Mouse (Mus musculus) heart, embryonic 14.5 days (tissue): ENCODE data around the gene Sult1a1. TPM values are rescaled to one million over a fixed set of nuclear protein-coding genes. Genes with fewer than 3 reads are reported as not detected.

Experiments
- ATAC-seq: fragments of 200-750 bp; cut with Nextera tagmentation; 2 replicates; pipeline ENCODE4 v1.8.0; 2017; ENCODE audit warnings: low read depth, moderate TSS enrichment; ENCODE audit not compliant: insufficient number of reproducible peaks, insufficient read depth, low FRiP score
- H3K27ac ChIP-seq, 2 experiments: fragments of 200-500 bp in 1 of 2; fragments of 300-500 bp in 1 of 2; sonication (generic) in 1 of 2; replicated peaks in 1 of 2; 2 replicates each; pipeline ENCODE4 v1.5.1; 2012 to 2014; ENCODE audit warnings: low read depth in 2 of 2, low read length in 2 of 2, control low read depth in 1 of 2, mild to moderate bottlenecking in 1 of 2, mixed read lengths in 1 of 2; ENCODE audit not compliant: control insufficient read depth in 1 of 2, insufficient read depth in 1 of 2
- H3K27me3 ChIP-seq: fragments of 300-500 bp; sonication (generic); 2 replicates; pipeline ENCODE4 v1.6.1; 2014; ENCODE audit warnings: mild to moderate bottlenecking, low read length, control low read depth; ENCODE audit not compliant: control insufficient read depth, insufficient read depth
- H3K36me3 ChIP-seq: fragments of 300-500 bp; sonication (generic); 2 replicates; pipeline ENCODE4 v1.6.1; 2014; ENCODE audit warnings: mild to moderate bottlenecking, control low read depth, low read length, mixed read lengths; ENCODE audit not compliant: control insufficient read depth, insufficient read depth
- H3K4me1 ChIP-seq, 2 experiments: fragments of 200-500 bp in 1 of 2; fragments of 300-500 bp in 1 of 2; sonication (generic) in 1 of 2; 2 replicates each; pipeline ENCODE4 v1.6.1; 2012 to 2014; ENCODE audit warnings: low read length in 2 of 2, control low read depth in 1 of 2, mixed read lengths in 1 of 2; ENCODE audit not compliant: control insufficient read depth in 2 of 2, insufficient read depth in 2 of 2
- H3K4me2 ChIP-seq: fragments of 300-500 bp; sonication (generic); 2 replicates; pipeline ENCODE4 v1.6.1; 2014; ENCODE audit warnings: mild to moderate bottlenecking, low read length
- H3K4me3 ChIP-seq, 2 experiments: fragments of 200-500 bp in 1 of 2; fragments of 300-500 bp in 1 of 2; sonication (generic) in 1 of 2; 2 replicates each; pipeline ENCODE4 v1.5.1; 2012 to 2014; ENCODE audit warnings: low read length in 2 of 2, mild to moderate bottlenecking in 2 of 2, control low read depth in 1 of 2, low read depth in 1 of 2, moderate library complexity in 1 of 2; ENCODE audit not compliant: control insufficient read depth in 1 of 2, insufficient read depth in 1 of 2
- H3K9ac ChIP-seq: fragments of 300-500 bp; sonication (generic); 2 replicates; pipeline ENCODE4 v1.6.1; 2014; ENCODE audit warnings: mild to moderate bottlenecking, low read length
- H3K9me3 ChIP-seq: fragments of 300-500 bp; sonication (generic); 2 replicates; pipeline ENCODE4 v1.6.1; 2016; ENCODE audit warnings: low read length, control low read depth; ENCODE audit not compliant: control insufficient read depth
- WGBS: fragments of 180-500 bp; shearing (Covaris S2); extraction: QIAGEN DNeasy Blood & Tissue Kit; methylation state at CpG from one replicate; pipeline ENCODE4 v1.1.7; 2014; 5-methylcytosine and 5-hydroxymethylcytosine counted together
- polyA plus RNA-seq: library from polyadenylated mRNA; unstranded; fragments of >200 nt; fragmentation: Nextera tagmentation; extraction: Ambion mirVana; gene quantifications from 2 replicates; pipeline ENCODE4 v1.2.1, GENCODE M21; 2014

Sult1a1 gene
- polyA plus RNA-seq, 1 experiment from 2014 or later: 13.5 TPM

DNA sequence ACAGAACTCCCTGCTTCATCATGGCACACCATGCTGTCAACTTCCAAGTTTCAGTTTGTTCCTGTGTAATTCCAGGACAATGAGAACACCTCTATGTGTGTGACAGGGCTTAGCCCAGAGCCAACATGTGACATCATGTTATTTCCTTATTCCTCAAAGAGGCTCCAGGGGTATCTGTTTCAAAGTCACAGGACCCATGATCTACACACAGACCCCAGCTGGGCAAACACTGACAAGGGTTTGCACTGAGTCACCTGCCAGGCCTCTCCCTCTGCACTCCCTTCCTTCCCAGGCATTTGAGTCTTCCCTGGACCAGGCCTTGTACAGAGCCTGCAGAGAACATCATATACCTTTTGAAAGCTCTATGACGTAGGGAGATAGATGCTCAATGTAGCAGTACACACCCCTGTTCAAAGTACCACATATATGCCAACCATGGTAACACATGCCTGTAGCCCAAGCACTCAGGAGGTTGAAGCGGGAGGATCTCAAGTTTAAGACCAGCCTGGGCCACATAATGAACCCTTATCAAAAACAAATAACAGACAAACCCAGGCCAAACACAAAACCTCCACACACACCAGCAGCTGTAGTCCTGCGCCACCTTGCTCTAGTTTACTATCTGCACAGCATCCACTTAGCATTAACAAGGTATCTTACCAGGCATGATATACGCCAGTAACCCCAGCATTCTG, 45.3 kb downstream of the Sult1a1 start, which contains the start of gene Nupr1:
Gene Nupr1, minus strand, starts transcription at position 38 of the 695 bp plus-strand sequence.
- no peak within 1 kb of the TSS for H3K4me3 ChIP-seq
- H3K9ac ChIP-seq: no peak within 1 kb of the TSS
- H3K36me3 ChIP-seq: no peaks in the 10 kb centered on the region
- no peak within 1 kb of the TSS for H3K27ac ChIP-seq
- WGBS: 84% methylated on average over 4 of the region's 4 CpGs
- no peak for ATAC-seq
- no peaks in the 10 kb centered on the region; a peak in 1 of 4 replicates for H3K4me1 ChIP-seq
- no peaks in the 10 kb centered on the region for H3K9me3 ChIP-seq
- no peak within 1 kb of the TSS for H3K4me2 ChIP-seq
- no peaks in the 10 kb centered on the region for H3K27me3 ChIP-seq

DNA sequence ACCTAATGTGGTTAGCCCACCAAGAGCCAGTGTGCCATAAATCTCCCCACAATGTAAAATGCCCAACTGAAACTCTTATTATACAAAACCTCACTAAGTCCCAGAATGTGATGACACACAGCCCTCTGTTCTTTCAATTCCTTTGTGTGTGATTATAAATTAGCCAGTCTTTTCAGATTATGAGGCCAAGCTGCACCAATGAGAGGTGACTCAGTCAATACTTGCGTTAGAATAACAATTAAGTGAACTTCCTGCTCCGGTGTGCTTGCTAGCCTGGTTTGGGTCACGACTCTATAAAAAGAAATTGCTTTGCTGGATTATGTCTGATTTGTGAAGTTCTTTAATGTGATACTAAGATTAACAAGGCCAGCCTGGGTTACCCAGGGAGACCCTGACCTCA, 46.3 kb downstream of the Sult1a1 start:
- H3K4me1 ChIP-seq: peaks cover 0 to 7% of the 10 kb centered on the region in 2 experiments; a peak in 1 of 4 replicates
- no peak overlapping the region for H3K4me2 ChIP-seq
- H3K9ac ChIP-seq: no peak overlapping the region
- H3K4me3 ChIP-seq: no peak overlapping the region
- no peaks in the 10 kb centered on the region for H3K9me3 ChIP-seq
- ATAC-seq: no peak
- WGBS: 57% methylated on average over 3 of the region's 3 CpGs
- no peak overlapping the region for H3K27ac ChIP-seq
- no peaks in the 10 kb centered on the region for H3K27me3 ChIP-seq
- H3K36me3 ChIP-seq: no peaks in the 10 kb centered on the region

DNA sequence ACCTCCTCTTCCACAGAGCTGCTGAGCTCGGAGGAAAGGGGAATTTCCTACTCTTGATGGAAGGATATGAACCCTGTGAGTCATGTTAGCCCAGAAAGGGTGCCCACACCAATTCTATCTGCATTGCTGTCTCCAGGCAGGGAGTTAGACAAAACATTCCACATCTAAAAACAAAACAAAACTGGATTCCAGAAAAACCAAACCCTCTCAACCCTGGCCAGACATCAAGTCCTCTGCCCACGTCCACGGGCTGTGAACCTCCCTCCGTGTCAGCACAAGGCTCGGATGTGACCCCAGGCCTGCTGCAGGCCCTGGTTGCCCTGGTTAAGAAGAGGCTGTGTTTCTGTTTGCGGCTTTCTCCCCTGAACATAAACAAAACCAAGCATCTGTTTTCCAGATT, 48.1 kb downstream of the Sult1a1 start:
- Histone ChIP-seq H3K4me2 (no peak overlapping the region), H3K36me3 (no peaks in the 10 kb centered on the region), H3K4me1 (peaks cover 0 to 7% of the 10 kb centered on the region in 2 experiments; a peak in 1 of 4 replicates), H3K9ac (no peak overlapping the region), H3K4me3 (no peak overlapping the region), H3K9me3 (no peaks in the 10 kb centered on the region), H3K27ac (peak overlapping the region; percentile 9; a peak in 1 of 4 replicates), H3K27me3 (no peaks in the 10 kb centered on the region)
- 57% methylated on average over 6 of the region's 6 CpGs for WGBS
- ATAC-seq: no peak

DNA sequence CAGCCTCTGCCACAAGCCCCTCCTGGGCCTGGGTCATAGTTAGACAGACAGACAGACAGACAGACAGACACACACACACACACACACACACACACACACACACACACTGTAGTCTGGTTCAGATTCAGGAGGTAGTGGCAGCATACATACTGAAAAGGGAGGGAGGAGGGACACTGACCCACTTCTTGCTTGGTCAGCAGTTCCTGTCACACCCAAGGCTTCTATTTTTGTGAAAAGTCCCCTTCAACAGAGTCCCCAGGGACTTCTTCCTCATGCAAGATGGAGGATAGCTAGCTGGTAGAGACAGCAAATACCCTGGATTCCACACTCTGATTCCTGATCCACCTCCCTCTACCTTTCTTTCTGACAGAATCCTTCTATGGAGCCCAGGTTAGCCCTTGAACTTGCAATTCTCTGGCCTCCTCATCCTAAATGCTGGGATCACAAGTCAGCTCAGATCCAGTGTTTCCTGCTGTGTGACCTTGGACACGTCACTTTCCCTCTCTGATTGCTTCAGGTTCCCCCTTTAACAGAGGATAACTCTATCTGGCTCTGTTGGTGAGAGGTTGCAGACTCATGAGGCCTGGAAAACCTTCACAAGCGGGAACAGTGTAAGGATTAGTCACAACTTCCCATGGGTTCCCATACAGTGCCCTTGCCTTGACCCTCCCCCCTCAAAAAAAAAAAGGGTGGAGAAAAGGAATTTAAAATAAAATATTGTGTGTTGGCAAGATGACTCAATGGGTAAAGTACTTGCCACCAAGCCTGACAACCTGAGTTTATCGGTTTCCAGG, 50.2 kb downstream of the Sult1a1 start:
- H3K27ac ChIP-seq: no peak overlapping the region; a peak in 1 of 4 replicates
- no peak overlapping the region for H3K9ac ChIP-seq
- no peaks in the 10 kb centered on the region for H3K27me3 ChIP-seq
- no peak overlapping the region for H3K4me2 ChIP-seq
- ATAC-seq: no peak
- no peak overlapping the region for H3K4me3 ChIP-seq
- 85% methylated on average over 3 of the region's 3 CpGs for WGBS
- peaks cover 5 to 11% of the 10 kb centered on the region in 2 experiments; a peak in 2 of 4 replicates for H3K4me1 ChIP-seq
- H3K9me3 ChIP-seq: no peaks in the 10 kb centered on the region
- H3K36me3 ChIP-seq: no peaks in the 10 kb centered on the region

DNA sequence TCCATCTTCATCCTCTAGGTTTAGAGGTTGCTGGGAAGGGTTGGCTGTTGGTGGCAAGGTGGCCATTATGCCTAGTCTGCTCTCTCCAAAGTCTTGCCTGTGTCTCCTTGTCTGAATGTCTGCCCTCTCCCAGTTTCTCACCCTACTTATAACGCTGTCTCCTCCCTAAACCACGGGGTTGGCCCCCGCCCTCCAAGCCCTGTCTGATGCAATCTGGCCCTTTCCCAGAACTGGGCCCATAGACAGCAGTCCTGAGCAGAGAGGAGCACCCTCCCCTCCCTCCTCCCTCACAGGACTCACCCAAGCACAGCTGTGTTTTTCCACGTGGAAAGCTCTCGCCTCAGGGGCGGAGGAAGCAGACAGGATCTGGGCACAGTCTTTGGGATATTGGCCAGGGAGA, 50.9 kb downstream of the Sult1a1 start:
- Histone ChIP-seq H3K27me3 (no peaks in the 10 kb centered on the region), H3K4me1 (peaks cover 5 to 11% of the 10 kb centered on the region in 2 experiments; a peak in 2 of 4 replicates), H3K4me2 (peak overlapping the region; percentile 1; the same call in 1 of the 2 replicates), H3K4me3 (no peak overlapping the region), H3K27ac (no peak overlapping the region), H3K36me3 (no peaks in the 10 kb centered on the region), H3K9ac (no peak overlapping the region; the same call in 1 of the 2 replicates), H3K9me3 (no peaks in the 10 kb centered on the region)
- ATAC-seq: peak; percentile 31; the same call in 1 of the 2 replicates
- 39% methylated on average over 6 of the region's 6 CpGs for WGBS

DNA sequence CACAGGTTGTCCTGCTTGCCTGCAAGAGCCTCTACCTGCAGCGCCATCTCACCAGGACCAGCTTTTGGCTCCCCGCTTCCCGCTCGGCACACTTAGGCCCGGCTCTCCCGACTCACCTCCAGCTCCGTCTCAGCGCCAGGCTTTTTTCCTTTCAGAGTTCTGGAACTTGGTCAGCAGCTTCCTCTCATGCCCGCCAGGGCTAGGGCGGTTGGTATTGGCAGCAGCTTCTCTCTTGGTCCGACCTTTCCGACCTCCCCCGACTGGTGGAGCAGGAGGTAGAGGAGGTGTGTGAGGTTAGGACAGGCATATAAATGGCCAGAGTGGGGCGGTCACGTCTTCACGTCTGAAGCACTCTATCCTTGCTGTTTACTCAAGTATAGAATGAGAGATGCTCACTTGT, 51.5 kb downstream of the Sult1a1 start:
- ATAC-seq: no peak
- Histone ChIP-seq H3K27me3 (no peaks in the 10 kb centered on the region), H3K4me3 (no peak overlapping the region), H3K4me2 (peak overlapping the region; percentile 1; the same call in 1 of the 2 replicates), H3K27ac (no peak overlapping the region), H3K9ac (peak overlapping the region; percentile 30; the same call in 1 of the 2 replicates), H3K4me1 (peaks cover 5 to 11% of the 10 kb centered on the region in 2 experiments; a peak in 2 of 4 replicates), H3K9me3 (no peaks in the 10 kb centered on the region), H3K36me3 (no peaks in the 10 kb centered on the region)
- 58% methylated on average over 16 of the region's 16 CpGs for WGBS

DNA sequence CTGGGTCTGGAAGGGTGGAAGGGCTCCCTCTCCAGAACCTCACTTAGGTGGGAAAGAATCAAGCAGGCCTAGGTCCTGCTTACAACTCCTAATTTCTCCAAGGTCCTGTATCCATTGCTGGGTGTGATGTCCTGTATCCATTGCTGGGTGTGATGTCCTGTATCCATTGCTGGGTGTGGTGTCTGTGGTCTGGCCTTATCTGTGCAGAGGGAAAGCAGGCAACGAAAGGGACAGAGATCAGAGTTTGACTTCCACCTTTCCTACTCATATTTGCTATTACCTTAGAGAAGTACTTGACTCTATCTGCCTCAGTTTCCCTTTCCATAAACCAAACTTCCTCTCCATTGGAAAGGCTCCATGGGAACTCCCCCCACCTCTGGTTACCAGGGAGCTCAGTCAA, 52.9 kb downstream of the Sult1a1 start:
- no peak for ATAC-seq
- Histone ChIP-seq H3K9me3 (no peaks in the 10 kb centered on the region), H3K4me1 (peaks cover 5 to 11% of the 10 kb centered on the region in 2 experiments; a peak in 2 of 4 replicates), H3K27ac (no peak overlapping the region), H3K4me2 (no peak overlapping the region), H3K27me3 (no peaks in the 10 kb centered on the region), H3K36me3 (no peaks in the 10 kb centered on the region), H3K4me3 (no peak overlapping the region), H3K9ac (no peak overlapping the region)
- WGBS: 64% methylated on average over 1 of the region's 1 CpGs
